Mouse (Mus musculus) embryo, embryonic 9.5 days (tissue): ENCODE measurements around the gene Phactr3.

Experiments
- DNase-seq: peaks from one replicate; pipeline ENCODE4 v3.0.0-alpha.2; 2017; ENCODE audit errors: extremely low spot score

Gene Phactr3

DNA sequence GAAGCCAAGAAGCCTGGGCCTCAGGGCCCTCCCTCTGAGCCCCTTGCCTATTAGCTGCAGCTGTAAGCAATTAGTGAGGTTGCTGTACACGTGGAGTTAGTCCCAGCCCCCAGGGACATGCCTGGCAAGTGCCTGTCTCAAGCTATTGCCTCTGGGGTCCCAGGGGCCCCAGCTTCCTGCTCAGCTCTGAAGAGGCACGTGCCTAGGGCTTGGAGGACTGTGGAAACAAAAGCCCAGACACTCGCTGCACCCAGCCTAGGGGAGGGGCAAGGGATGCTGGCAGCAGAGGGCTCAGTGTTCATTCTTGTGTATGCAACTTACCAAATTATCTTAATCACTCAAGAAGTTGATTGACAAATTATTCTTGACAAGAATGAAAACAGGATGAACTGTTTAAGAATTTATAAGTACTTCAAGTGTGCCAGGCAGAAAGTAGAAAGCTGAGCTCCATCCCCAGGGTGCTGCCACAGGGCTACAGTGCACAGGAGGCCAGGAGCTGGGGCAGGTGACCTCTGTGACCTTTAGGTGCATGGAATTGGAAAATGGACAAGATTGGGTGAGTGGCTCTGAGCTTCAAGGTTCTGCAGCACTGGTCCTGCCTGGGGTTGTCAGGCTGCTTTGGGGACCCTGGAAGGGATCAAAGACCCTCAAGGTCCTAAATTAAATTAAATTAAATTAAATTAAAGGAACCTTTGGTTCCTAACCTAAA is 138.5 kb downstream of the Phactr3 start:
- DNase-seq = peak; percentile 67

DNA sequence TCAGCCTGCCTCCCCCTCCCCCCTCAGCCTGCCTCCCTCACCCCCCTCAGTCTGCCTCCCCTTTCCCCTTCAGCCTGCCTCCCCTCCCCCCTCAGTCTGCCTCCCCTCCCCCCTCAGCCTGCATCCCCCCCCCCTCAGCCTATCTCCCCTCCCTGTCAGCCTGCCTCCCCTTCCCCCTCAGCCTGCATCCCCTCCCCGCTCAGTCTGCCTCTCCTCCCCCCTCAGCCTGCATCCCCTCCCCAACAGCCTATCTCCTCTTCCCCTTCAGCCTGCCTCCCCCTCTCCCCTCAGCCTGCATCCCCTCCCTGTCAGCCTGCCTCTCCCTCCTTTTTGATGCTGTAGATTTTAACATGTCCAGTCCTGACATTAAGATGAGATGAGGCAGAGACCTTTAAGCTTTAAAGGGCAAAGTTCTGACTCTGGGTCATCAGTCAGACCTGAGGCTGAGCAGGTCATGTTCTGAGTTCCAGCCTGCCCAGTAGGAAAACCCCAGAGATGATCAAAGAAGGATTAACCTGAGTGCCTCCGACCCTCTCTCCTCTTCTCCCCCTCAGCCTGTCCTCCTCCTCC is 139.3 kb downstream of the Phactr3 start:
- DNase-seq = peak; percentile 69

DNA sequence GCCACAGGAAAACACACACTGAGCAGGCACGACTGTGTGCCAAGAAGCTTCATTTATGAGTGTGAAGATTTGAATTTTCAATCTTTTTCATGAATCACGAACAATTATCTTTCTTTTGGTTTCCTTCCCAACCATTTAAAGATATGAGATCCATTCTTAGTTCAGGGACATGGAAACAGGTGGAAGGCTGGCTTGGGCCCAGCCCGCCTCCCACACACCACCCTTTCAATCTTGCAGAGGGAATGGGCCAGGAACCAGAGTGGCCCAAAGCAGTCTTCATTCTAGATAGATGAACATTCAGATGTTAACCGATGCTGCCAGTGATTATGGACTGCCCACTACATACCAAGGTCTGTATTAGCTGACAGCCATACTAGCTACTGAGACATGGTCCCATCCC is 144.3 kb downstream of the Phactr3 start:
- DNase-seq = no peak

DNA sequence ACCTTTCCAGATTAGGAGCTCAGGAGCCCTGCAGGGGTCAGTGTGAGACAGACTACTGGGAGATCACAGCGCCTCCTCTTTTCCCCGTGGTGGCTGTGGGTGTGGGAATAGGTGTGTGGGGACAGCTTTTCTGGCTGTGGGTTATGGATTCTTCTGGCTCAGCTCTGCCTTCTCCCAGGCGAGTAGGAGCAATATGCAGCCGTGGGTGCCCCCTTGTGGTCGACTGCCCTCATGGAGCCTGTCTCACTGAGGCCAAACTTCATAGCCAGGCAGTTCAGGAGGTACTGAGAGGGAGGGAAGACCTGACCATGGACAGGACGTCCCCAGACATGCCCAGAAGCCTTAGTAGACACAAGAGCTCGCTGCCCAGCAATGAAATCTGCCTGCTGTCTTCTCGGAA is 145.6 kb downstream of the Phactr3 start:
- peak; percentile 81 for DNase-seq

DNA sequence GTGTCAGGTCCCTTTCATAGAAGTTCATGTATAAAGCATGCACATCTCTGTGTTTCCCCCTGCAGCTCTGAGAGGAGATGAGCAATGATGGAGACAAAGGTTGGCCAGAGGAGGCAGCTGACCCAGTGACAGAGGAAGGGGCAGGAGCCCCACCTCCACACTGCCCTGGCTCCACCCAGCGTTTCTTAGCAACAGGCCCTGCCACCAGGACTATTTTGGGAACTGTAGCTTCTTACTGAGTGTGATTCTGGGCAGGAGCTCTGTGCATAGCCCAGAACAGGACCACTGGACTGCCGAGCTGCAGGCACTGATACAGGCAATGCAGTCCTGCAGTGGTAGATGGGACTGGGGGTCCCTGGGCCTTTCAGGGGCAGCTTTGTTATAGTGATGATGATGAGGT is 146.7 kb downstream of the Phactr3 start:
- peak; percentile 27 for DNase-seq

DNA sequence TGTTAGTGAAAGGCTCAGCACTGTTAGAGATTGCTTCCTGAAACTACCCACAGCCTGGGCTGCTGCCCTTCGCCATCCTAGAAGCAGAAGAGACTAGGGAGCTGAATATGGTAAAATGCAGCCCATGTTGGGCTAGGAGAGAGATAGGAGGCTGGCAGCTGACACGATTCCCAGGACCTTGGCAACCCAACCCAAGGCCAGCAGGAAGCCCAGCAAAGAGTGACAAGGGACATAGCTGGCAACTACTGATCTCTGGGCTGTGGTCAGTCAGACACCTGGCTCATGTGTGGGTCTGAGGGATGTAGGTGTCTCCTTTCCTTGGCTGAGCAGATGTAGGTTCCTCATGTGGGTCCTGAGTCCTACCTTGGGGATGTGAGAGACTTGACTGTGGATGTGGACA is 152.0 kb downstream of the Phactr3 start:
- DNase-seq = no peak

DNA sequence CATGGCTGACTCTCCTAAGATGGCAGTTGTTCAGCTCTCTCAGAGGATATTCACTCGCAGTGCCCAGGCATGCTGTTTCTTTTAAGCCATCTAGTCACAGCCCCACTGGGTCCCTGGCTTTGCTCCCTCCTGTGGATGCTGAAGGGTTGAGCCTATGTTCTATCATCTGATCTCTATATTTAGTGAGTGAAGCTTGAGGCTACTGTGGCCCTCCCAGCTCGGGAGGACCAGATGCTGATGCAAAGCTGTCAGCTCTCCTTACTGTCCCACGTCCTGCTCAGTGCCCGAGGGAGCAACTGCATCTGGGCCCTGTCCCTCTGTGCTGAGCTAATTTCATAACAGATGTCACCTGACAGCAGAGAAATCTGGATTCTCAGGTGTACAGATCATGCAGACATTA is 153.6 kb downstream of the Phactr3 start:
- DNase-seq = no peak

DNA sequence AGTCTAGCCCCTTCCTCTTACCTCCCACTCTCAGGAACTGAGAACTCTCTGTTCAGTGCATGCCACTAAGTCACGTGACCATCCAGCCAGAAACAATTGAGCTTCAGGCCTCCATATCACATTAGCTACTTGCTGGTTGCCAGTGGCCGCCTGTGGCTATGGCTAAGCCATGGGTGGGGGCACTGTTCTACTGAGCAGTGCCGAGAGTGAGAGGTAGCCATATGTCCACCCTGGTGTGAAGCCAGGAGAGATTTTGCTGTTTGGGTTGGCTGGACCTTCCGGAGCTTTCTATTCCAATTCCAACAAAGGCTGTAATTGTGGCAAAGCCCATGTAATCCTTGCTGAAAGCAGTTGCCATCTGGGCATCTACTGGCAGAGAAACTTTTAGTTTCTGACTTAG is 155.4 kb downstream of the Phactr3 start:
- DNase-seq = no peak

DNA sequence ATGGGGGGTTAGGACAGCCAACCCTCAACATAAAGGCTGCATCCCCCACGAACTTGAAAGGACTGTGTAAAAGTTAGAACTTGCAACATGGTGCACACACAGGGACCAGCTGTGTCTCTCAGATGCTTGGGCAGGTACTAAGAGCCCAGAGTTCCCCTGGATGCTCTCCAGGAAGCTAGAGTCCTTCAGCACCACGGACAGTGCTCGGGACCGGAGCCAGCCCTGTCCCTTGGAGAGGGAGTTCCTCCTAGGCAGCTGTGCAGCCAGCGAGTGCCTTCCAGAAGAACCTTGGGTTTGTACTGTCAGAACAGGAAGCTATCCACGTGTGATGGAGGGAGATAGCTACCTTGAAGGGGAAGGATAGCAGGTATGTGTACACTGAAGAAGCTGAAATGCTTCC is 158.4 kb downstream of the Phactr3 start:
- peak; percentile 59 for DNase-seq

DNA sequence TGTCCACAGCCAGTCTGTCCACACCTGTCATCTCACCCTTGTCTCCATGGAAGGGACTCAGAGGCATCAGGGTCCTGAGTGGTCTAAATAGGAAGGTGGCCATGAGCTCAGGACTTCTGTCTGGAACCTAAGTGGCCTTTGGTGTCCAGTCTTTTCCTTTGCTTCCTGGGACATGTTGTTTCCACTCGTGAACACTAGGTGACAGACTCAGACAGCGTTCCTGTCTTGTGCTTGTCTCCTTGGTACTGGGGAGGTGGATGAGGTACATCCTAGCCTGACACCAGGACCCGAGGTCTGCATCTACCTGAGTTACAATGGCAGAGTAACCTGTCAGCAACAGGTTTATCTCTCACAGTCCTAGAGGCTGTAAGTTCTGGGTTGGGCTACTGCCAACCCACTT is 162.4 kb downstream of the Phactr3 start:
- DNase-seq = no peak

DNA sequence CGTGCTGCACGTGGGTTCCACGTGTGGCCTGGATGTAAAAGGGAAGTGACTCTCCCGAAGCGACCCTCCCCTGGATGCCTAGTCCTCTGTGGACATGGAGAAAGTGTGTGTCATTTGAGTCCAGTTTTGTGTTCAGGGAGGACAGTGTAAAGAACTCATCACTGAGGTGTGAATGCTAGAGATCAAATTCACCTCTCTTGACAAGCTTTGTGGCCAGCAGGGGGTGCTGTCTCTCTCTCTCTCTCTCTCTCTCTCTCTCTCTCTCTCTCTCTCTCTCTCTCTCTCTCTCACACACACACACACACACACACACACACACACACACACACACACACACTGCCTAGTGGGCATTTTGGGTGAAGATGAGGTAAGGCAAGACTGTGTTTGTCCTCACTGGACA is 168.5 kb downstream of the Phactr3 start:
- no peak for DNase-seq

DNA sequence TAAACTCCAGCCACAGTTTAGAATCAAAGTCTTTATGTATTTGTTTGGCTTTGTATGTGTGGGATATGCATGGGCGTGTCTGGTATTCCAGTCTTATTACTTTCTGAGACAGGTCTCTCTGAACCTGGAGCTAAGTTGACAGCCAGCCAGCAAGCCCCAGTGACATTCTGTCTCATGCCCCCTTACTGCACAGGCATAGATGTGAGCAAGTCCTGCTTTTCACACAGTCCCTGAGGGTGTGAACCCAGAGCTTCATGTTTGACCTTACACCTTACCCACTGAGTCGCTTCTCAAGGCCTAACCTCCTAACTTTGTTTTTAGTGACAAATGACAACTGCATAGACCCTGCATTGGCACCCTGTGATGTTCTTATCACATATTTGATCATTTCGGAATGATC is 169.9 kb downstream of the Phactr3 start:
- no peak for DNase-seq

DNA sequence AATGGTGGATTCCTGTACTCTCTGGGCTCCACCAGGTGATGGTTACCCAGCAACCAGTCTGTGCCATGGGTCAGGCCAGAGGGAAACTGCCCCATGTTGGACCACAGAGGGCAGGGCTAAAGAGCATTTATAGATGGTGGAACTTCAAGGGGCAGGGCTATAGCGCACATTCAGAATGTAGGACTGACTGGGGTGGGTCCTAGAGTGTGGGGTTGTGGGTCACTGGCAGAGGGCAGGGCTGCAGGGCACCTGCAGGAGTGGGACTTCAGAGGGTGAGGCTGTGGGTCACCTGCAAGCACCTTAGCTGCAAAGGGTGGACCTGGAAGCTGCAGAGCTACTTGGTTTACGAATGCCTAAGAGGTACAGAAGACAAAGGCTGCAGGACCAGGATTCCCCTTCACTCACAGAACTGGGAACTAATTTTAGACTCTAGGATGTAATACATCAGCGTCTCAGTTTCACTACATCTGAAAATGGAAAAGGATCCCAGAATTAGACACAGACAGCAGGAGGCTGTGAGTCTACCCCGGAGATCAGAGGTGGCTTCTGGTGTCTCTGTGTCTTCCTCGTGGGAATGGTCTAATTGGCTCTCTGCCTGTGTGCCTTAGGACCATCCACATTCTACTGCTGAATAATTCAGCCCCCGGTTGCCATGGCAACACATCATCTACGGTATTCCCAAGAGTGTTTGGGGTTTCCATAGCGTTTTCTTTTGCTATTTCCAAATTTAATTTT is 184.8 kb downstream of the Phactr3 start:
- DNase-seq = no peak

DNA sequence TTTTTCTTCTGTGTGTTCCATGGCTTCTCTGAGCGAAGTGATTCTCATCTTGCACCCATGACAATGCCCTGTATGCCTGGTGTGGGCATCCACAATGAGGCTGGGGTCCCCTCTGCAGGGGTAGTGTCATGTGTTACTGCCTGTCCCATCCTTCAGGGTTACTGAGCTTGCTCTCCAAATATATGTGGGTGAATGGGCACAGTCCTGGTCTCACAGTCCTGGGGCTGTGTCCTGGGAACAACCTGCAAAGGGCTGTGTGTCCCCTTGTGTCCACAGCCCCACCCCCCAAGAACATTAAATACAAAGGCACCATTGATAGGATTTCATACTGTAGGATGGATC is 185.4 kb downstream of the Phactr3 start:
- DNase-seq = no peak

DNA sequence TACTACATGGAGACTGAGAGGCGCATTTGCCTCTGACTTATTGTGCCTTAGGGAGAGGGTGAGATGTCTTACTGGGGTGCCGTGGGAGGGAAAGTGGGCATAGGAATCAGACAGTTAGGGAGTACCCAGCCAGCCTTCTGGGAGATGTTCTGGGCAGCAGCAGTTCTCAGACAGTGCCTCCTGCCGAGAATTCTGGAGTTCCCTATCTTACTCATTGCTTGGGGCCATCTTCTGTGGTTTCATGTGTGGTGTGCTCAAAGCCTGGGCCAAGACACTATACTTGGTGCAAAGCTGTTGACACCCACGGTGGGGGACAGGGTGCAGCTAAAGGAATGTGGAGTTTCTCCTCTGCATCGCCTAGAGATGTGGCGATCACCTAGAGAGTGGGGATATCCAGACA is 185.9 kb downstream of the Phactr3 start:
- DNase-seq = no peak

DNA sequence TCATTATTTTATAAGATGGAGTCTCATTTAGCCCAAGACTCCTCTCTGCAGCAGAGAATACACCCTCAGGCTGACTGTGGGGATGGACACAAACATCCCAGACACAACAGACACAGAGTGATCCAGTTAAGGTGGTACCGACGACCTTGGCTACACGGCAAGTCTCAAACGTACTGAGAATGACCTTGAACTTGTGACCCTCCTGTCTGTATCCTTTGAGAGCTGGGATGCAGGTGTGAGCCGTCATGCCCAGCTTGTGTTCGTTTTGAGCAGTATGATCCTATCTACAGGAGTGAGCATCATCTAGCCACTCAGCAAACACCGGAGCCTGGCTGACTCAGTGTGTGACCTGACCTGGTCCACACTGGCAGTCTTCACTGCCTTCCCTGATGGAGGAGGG is 194.8 kb downstream of the Phactr3 start:
- DNase-seq = no peak

DNA sequence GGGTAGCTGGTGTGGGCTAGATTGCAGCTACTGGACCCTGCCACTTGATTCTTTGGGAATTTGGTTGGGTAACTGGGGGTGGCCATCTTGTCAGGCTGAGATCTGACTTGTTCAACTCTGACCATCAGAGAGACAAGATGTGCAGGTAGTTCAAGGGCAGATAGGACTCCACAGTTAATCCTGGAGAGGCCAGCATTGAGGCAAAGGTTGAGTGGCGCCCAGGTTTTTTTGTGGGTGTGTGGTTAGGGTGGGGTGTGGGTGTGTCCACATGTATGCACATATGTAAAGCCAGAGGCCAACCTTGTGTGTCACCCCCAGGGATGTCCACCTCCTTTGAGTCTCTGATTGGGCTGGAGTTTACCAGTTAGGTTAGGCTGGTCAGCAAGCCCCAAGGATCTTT is 197.5 kb downstream of the Phactr3 start:
- DNase-seq = no peak

DNA sequence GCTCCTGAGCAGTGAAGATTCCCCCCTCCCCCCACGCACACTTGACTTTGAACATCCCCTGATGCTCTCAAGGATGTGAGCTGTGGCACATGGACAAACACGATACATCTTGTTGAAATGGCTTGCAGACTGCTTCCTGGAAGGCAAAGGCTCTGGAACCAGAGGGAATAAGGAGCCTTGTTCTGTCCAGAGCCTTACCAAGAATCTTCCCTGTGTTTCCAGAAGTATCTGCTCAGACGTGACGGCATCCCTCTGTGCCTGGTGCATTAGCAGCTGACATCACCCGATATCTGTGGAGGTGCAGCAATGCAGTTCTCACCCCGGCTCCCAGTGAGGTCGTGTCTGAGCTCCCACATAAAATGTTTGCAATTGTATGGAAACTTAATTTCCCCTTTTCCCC is 201.0 kb downstream of the Phactr3 start:
- no peak for DNase-seq

DNA sequence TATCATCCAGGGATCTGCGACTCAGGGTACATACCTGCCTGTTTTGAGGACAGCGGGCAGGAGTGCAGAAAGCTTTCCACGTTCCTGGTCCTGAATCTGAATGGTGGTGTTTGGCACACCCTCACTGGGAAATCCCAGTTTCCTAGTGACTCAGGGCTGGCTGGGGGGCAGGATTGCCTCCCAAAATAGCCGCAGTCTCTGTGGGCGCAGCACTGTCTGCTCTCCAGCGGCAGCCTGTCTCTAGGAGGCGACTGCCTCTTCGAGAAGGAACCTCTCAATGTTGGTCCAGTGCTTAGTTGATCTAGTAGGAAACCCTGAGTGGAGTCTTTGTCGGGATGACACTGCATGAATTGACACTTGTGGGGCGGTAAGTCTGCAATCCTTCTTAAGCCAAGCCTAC is 202.5 kb downstream of the Phactr3 start:
- DNase-seq = no peak

DNA sequence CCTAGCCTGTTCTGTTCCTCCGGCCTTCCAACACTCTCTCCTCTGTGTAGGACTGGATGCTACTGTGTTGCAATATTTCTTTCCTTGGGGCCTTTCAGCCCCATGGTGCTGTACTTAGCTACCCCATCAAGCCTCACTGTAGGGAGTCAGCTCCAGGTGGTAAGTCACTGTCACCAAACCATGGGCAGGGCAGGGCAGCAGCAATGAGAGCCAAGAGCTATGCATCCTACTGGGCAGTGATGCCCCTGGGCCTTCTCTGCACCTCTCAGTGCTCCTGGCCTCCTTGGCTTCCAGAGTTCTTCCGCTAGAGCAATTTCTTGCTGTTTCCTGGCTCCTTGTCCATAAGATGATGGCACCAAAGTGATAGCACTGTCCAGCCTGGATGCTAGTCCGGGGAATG is 205.6 kb downstream of the Phactr3 start:
- no peak for DNase-seq

DNA sequence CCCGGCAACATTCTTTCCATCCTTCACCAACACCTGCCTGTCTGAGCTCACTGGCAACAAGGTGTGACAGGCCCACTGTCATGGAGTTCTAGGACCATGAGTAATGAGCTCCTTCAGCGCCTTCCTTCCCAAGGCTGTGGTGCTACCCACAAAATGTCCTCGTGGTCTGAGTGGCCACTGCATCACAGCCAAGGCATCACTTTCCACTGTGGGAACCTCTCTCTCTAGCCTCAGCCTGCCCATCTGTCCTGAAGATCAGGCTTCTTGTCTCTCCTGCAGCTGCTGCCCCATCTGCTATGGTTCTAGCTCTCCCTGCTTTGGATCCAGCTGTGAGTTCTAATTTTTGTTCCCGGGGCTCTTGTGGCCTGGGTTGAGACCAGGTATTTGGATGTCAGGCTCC is 206.0 kb downstream of the Phactr3 start:
- DNase-seq = no peak

DNA sequence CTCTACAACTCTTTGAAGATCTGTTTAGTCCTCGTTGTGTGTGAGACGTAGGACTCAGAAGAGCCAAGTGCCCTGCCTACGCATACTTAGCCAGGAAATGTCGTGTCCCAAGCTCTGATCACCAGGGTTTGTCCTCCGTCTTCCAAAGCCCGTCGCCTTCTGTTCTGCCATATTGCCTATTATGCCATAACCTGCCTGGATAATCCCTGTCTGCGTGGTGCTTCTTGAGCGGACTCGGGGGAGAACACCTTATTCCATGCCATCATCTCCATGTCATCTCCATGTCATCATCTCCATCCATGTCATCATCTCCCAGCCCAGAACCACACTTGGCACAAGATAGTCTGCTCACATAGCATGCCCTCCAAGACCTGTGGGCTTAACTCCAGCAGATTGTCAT is 207.3 kb downstream of the Phactr3 start:
- DNase-seq = no peak

DNA sequence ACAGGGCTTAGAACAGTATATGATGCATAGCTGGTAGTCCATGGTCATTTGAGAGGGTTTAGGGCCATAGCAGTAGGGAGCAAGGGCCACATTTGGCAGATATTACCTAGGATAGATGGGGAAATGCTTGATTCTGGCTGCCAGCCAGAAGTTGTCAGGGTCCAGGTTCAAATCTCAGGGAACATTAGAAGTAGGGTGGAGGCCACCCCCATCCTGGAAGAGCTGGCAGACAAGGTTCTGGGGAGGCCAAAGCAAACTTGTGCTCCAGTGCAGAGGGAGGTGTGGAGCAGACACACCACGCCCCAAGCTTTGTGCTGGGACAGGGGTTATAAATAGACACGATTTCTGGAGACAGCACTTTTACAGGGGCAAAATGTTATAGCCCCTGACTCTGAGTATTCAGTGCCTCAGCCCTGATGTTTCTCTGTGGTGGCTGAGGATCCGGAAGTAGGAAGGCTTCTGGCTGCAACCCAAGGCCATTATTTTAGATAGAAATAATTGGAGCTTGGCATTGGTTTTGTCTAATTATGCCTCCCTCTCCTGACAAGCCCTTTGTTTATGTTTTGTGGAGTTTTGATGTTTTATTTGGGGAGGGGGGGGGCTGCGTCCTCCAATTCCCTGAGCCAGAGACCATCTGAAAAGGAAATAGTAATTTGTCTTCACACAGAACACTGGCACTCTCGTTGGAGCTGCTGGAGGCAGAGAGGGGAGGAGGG is 208.1 kb downstream of the Phactr3 start:
- DNase-seq = no peak
